Mouse (Mus musculus): ENCODE data around the gene Cdh12.
"Not testable (repeated sequence)": the region's sequence is repeated elsewhere in the genome, so short reads cannot be mapped to it uniquely, and the experiment has no call there.

The Cdh12 gene

DNA sequence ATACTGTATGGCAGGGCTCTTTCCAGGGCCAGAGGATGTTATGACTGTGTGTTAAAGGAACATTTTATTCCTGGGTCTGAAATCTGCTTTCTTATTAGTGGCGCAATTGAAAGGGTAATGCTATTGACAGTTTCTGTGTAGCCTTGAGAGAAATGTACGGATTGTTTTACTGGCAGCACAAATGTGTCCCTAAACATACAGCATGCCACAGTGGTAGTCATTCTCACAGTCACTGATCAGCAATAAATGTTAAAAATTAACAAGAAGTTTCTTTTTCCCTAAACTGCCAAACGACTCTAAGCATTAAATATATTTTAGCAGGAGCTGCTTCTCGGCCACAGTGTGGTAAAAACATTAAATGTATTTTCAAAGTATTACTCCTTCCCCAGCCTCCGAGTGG lies 926.4 kb downstream of the Cdh12 start:
- no peak for DNase-seq (ENCODE audit: low spot score in 2 of 2)

DNA sequence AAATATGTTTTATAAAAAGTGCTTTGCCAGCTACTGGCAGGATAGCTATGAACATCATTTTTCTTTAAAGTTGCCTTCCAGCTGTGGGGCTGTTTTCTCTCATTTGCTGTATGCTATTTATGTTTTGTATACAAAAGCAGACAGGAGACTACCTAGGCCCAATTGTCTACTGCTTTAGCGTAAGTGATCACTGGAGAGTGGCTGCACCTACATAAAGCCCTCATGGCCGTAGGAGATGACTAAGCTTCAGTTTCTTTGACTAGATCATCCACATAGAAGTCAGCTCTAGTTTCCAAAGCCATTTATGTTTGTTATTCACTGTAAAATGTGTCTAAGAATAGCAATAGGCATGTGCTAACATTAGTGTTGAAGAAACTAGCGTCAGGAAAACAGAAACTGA lies 926.8 kb downstream of the Cdh12 start:
- DNase-seq (ENCODE audit: low spot score in 2 of 2), result no peak

- DNase-seq (ENCODE audit: low spot score in 2 of 2), result not testable (repeated sequence)
Observed at GRCm38 (mm10) chr15:21391442-21391841, 942.4 kb downstream of the Cdh12 start.

DNA sequence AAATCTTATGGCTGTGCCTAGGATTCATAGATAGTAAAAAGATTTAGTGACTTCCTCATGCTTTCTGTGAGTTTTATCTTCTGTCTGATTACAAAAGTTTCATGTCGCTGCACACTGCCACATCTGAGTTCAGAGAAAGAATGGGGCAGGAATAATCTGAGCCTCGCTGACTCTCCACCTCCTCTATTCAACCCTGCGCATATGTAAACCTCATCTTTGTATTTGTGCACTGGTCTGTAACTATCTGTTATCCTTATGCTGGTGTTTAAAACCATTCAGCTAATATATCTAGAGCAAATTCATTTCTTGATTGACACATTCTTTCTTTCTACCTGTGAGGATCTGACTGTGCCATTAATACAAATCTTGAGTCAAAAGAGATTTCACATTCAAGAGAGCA lies 944.0 kb downstream of the Cdh12 start:
- no peak for DNase-seq (ENCODE audit: low spot score in 2 of 2)

- peak in 1 of 2 experiments; percentile 7 for DNase-seq (ENCODE audit: low spot score in 2 of 2)
Observed at GRCm38 (mm10) chr15:21405196-21405595, 956.1 kb downstream of the Cdh12 start.

DNA sequence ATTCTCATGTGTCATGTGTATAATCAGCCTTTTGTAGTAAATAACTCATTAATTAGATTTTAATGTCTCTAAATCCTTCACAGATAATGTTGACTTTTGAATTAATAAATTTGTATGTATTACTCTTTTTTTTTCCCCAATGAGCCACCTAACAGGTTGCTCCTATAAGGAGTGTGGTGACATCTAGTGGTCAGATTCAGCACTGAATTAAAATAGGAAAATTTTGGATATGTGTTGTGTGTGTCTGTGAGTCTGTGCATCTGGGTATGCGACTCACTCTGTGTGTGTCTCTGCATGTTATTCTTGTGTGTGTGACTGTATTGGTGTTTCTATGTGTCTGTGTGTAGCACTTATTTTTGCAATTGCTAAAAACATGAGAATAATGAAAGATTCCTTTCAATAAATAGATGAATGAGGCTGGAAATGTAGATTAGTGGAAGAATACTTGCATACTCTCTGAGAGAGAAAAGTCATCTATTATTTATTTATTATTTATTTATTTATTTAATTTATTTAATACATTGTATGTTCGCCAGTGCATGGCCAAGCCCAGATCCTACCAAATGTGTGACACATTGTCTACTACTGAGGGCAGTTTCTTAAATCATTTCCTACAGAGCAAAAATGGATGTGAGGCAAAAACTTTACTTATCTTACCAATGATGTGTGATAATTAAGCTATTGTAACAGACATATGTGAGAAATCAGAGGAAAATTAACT lies 958.4 kb downstream of the Cdh12 start:
- DNase-seq (ENCODE audit: low spot score in 2 of 2), result no peak

- DNase-seq (ENCODE audit: low spot score in 2 of 2), result no peak
Observed at GRCm38 (mm10) chr15:21437347-21437746, 988.3 kb downstream of the Cdh12 start.

GRCm38 (mm10) chr15:21437924-21438323 lies 988.9 kb downstream of the Cdh12 start:
- DNase-seq (ENCODE audit: low spot score in 2 of 2), result no peak

DNA sequence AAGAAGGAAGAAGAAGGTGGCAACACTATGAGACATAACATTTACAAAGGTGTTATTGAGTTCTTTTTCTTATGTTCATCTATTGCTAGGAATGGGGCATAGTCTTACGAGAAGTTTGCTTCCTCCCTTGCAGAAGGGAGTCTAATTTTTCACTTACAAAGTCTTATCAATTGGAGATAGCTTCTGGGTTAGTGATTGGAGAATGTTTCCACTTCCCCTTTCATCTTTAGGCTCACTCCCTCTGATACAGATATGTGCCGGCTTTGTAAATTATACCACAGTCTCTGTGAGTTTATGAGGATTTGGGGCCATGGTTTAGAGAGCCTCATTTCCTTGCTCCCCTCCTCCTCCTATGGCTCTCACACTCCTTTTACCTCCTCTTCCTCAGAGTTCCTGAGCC lies 1009.0 kb downstream of the Cdh12 start:
- DNase-seq (ENCODE audit: low spot score in 2 of 2), result no peak

- no peak for DNase-seq (ENCODE audit: low spot score in 2 of 2)
Observed at GRCm38 (mm10) chr15:21519355-21519869, 1070.3 kb downstream of the Cdh12 start.

DNA sequence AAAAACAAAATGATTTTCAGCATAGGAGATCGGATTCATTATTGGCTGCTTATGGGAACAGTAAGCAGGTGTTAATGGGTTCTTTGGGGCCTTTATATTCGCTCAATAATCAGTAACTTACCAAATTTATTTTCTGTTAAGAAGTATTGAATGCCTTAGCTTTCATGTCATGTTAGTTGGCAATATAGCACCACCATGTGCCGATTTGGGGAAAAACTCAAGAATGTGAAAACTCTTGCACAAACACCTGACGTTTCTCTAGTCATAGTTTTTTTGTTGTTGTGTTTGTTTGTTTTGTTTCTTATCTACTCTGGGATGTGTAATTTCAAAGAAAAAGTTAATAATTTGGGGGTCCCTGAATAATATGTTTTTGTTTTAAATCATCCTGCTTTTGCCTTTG lies 1081.7 kb downstream of the Cdh12 start:
- DNase-seq (ENCODE audit: low spot score in 2 of 2), result no peak

- DNase-seq (ENCODE audit: low spot score in 2 of 2), result no peak
Observed at GRCm38 (mm10) chr15:21536909-21537308, 1087.8 kb downstream of the Cdh12 start.

DNA sequence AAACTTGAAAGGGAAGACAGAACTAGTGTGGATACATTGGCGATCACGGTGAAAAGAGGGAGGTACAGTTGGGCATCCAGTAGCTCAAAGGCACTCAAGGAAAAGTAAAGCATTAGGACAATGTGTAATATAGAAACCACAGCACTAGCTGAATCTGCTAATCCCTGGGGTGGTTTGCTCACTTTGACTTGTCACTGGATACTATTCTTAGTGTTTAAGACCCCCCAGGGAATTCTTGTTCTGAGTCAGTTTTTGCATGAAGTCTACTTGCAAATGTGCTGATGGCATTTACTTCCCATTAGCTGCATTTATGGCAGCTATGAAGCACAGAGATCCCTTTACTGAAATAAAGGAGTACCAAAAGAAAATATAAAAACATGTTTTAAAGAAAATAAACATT lies 1095.7 kb downstream of the Cdh12 start:
- no peak for DNase-seq (ENCODE audit: low spot score in 2 of 2)

GRCm38 (mm10) chr15:21555981-21556380 lies 1106.9 kb downstream of the Cdh12 start:
- no peak for DNase-seq (ENCODE audit: low spot score in 2 of 2)

DNA sequence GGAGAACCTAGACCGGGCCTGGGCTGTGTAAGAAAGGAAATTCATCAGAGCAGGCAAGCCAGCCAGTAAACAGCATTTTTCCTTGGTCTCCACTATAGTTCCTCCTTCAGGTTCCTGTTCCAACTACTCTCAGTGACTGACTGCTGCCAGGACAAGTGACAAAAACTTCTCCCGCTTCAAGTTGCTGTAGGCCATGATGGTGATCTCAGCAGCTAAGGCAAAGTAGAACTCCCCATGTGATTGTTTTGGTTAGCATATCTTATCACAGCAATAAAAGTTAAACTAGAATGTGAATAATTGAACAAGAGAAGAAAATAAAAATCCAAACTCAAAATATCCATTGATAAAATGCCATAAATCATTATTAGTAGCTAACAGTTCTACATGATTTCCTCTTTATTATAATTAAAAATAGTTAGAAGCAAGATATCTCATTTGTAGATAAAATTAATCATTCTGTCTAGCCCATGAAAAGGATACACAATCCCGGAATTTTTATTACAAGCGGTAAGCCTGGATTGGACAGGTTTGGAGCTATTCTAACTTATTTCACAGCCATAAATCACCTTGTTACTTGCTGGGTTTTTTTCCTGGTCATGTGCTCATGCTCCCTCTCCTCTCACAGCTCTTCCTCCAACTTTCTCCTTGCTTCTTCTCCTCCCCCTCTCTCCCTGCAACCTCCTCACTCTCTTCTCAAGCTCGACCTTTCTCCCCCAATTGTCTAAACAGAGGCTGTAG lies 1117.4 kb downstream of the Cdh12 start:
- no peak for DNase-seq (ENCODE audit: low spot score in 2 of 2)

GRCm38 (mm10) chr15:21604510-21604909 lies 1155.4 kb downstream of the Cdh12 start:
- no peak for DNase-seq (ENCODE audit: low spot score in 2 of 2)
